8 mouse cellular contexts compared by ENCODE assay signal in genomic region chr11:98951026-98951906, GRCm38 (mm10). TPM values are rescaled to one million over a fixed set of nuclear protein-coding genes. Genes with fewer than 3 reads are reported as not detected.
A peak's percentile ranks its signal among the peaks of the same experiment; 100 is the strongest.
DNase-seq lines count a peak whose midpoint lies in the region; ATAC-seq and TF ChIP-seq lines count a peak whose summit lies in the region.
"Had no signal": no experiment of that assay in that cellular context is flagged by ENCODE, and none has a peak within 500 bp of the region (broad histone marks: within the 10 kb centered on the region; RNA-seq: fewer than 3 reads in every experiment).

No protein-coding gene starts in this region.

- peak; percentile 97 for DNase-seq in Muller cell, postnatal 12 days (ENCODE audit: inconsistent ontology term)
- peak; percentile 78 for DNase-seq in forebrain, postnatal 0 days
- no peak for DNase-seq in hindbrain, embryonic 11.5 days (ENCODE audit: low spot score)
- DNase-seq in limb, embryonic 11.5 days (ENCODE audit: low spot score): peak; percentile 19
- no peak for DNase-seq in yolk sac, embryonic 10.5 days (ENCODE audit: low spot score)

- H3K9me3 ChIP-seq in forebrain, postnatal 0 days (ENCODE audit: low read length): no peaks in the 10 kb centered on the region
- no peaks in the 10 kb centered on the region for H3K9me3 ChIP-seq in hindbrain, embryonic 11.5 days (ENCODE audit: control insufficient read depth, low read length)
- H3K9me3 ChIP-seq in limb, embryonic 11.5 days (ENCODE audit: control insufficient read depth, low read length): no peaks in the 10 kb centered on the region
- H3K9me3 ChIP-seq in neural tube, embryonic 13.5 days: no peaks in the 10 kb centered on the region

- H3K27me3 ChIP-seq in forebrain, postnatal 0 days (ENCODE audit: insufficient read depth, low read length): no peaks in the 10 kb centered on the region
- H3K27me3 ChIP-seq in hindbrain, embryonic 11.5 days (ENCODE audit: control insufficient read depth, insufficient read depth, low read length): no peaks in the 10 kb centered on the region
- no peaks in the 10 kb centered on the region for H3K27me3 ChIP-seq in limb, embryonic 11.5 days (ENCODE audit: control insufficient read depth, insufficient read depth, low read length)
- no peaks in the 10 kb centered on the region for H3K27me3 ChIP-seq in neural tube, embryonic 13.5 days

- 29% methylated on average over 16 of the region's 16 CpGs for WGBS in forebrain, postnatal 0 days
- WGBS in hindbrain, embryonic 11.5 days: 75% methylated on average over 16 of the region's 16 CpGs
- WGBS in limb, embryonic 11.5 days: 79% methylated on average over 16 of the region's 16 CpGs
- WGBS in neural tube, embryonic 13.5 days: 63% methylated on average over 16 of the region's 16 CpGs

- peak overlapping the region; percentile 45 for H3K4me3 ChIP-seq in brown adipose tissue, adult 24 weeks (ENCODE audit: insufficient read depth, low read depth, low read length)
- H3K4me3 ChIP-seq in forebrain, postnatal 0 days (ENCODE audit: low read depth, low read length): no peak overlapping the region
- H3K4me3 ChIP-seq in hindbrain, embryonic 11.5 days (ENCODE audit: low read depth, low read length): no peak overlapping the region
- H3K4me3 ChIP-seq in limb, embryonic 11.5 days (ENCODE audit: low read depth, low read length): no peak overlapping the region
- no peak overlapping the region for H3K4me3 ChIP-seq in neural tube, embryonic 13.5 days

- H3K4me1 ChIP-seq in brown adipose tissue, adult 24 weeks (ENCODE audit: control insufficient read depth, insufficient read depth, insufficient read length, low read length): peaks cover 46% of the 10 kb centered on the region
- peaks cover 16% of the 10 kb centered on the region; the same call in 1 of the 2 replicates for H3K4me1 ChIP-seq in forebrain, postnatal 0 days (ENCODE audit: insufficient read depth)
- H3K4me1 ChIP-seq in hindbrain, embryonic 11.5 days (replicated peaks; ENCODE audit: control insufficient read depth, insufficient read depth, low read length): peaks cover 16% of the 10 kb centered on the region
- H3K4me1 ChIP-seq in limb, embryonic 11.5 days (ENCODE audit: control insufficient read depth, insufficient read depth, low read length): peaks cover 43% of the 10 kb centered on the region
- H3K4me1 ChIP-seq in neural tube, embryonic 13.5 days (replicated peaks): peaks cover 75% of the 10 kb centered on the region

- ATAC-seq in forebrain, postnatal 0 days: peak; percentile 80
- ATAC-seq in hindbrain, embryonic 11.5 days (ENCODE audit: low FRiP score): no peak
- ATAC-seq in limb, embryonic 11.5 days (ENCODE audit: insufficient number of reproducible peaks, low FRiP score, low TSS enrichment, low read depth): no peak
- ATAC-seq in neural tube, embryonic 13.5 days (ENCODE audit: low read depth): no peak

- H3K36me3 ChIP-seq in forebrain, postnatal 0 days (ENCODE audit: insufficient read depth): 0 out of 2 replicates have a peak, but pooled peaks cover 3% of the 10 kb centered on the region
- H3K36me3 ChIP-seq in hindbrain, embryonic 11.5 days (ENCODE audit: control insufficient read depth, insufficient read depth, low read length): no peaks in the 10 kb centered on the region
- peaks cover 13% of the 10 kb centered on the region for H3K36me3 ChIP-seq in limb, embryonic 11.5 days (ENCODE audit: control insufficient read depth, insufficient read depth, low read length)
- H3K36me3 ChIP-seq in neural tube, embryonic 13.5 days: peaks cover 7% of the 10 kb centered on the region; the same call in 1 of the 2 replicates

- no peak overlapping the region for H3K9ac ChIP-seq in forebrain, postnatal 0 days
- no peak overlapping the region for H3K9ac ChIP-seq in hindbrain, embryonic 11.5 days (ENCODE audit: low read depth, low read length)
- 0 out of 2 replicates have a peak overlapping the region, but pooled peaks have one; percentile 30 for H3K9ac ChIP-seq in limb, embryonic 11.5 days (ENCODE audit: low read length)
- peak overlapping the region; percentile 60 for H3K9ac ChIP-seq in neural tube, embryonic 13.5 days

- H3K4me2 ChIP-seq in forebrain, postnatal 0 days (ENCODE audit: low read depth): no peak overlapping the region
- no peak overlapping the region for H3K4me2 ChIP-seq in hindbrain, embryonic 11.5 days (replicated peaks; ENCODE audit: low read depth, low read length)
- no peak overlapping the region for H3K4me2 ChIP-seq in limb, embryonic 11.5 days (ENCODE audit: low read depth, severe bottlenecking)
- H3K4me2 ChIP-seq in neural tube, embryonic 13.5 days: 0 out of 2 replicates have a peak overlapping the region, but pooled peaks have one; percentile 20

- peak overlapping the region; percentile 78 for H3K27ac ChIP-seq in brown adipose tissue, adult 24 weeks (replicated peaks; ENCODE audit: low read depth, low read length)
- peak overlapping the region; percentile 66 for H3K27ac ChIP-seq in forebrain, postnatal 0 days (ENCODE audit: low read depth, low read length)
- H3K27ac ChIP-seq in hindbrain, embryonic 11.5 days (ENCODE audit: low read depth, low read length): 0 out of 2 replicates have a peak overlapping the region, but pooled peaks have one; percentile 17
- H3K27ac ChIP-seq in limb, embryonic 11.5 days (replicated peaks; ENCODE audit: low read depth, low read length): no peak overlapping the region
- H3K27ac ChIP-seq in neural tube, embryonic 13.5 days (replicated peaks): peak overlapping the region; percentile 75

- no peak for TF ChIP-seq CTCF in forebrain, postnatal 0 days (IDR thresholded peaks at IDR 0.05; ENCODE audit: low read depth)

RNA-seq across cellular contexts. Expression of gene Rara, which starts 23.6 kb away (rescaled TPM):
- 3.2 and 5.5 TPM in 2 replicates for polyA plus RNA-seq in brown adipose tissue, adult 24 weeks (2012; ENCODE audit: insufficient read depth, insufficient read length, missing spikeins)
- 11.6 and 15.2 TPM in 2 replicates for total RNA-seq in forebrain, postnatal 0 days (2014; rRNA removed)
- polyA plus RNA-seq in forebrain, postnatal 0 days (2015; fragmentation: Nextera tagmentation; extraction: Ambion mirVana): 9.5 and 10.7 TPM in 2 replicates
- 48.3 and 51.2 TPM in 2 replicates for polyA plus RNA-seq in hindbrain, embryonic 11.5 days (2014; fragmentation: Nextera tagmentation; extraction: Ambion mirVana)
- 46.7 and 48.7 TPM in 2 replicates for polyA plus RNA-seq in limb, embryonic 11.5 days (2014; fragmentation: Nextera tagmentation; extraction: Ambion mirVana)
- 24.0 and 26.7 TPM in 2 replicates for polyA plus RNA-seq in neural tube, embryonic 13.5 days (2015; fragmentation: Nextera tagmentation; extraction: Ambion mirVana)

RNA-seq across cellular contexts. Expression of gene Gjd3, which starts 31.6 kb away (rescaled TPM):
- polyA plus RNA-seq in brown adipose tissue, adult 24 weeks (2012; ENCODE audit: insufficient read depth, insufficient read length, missing spikeins): not detected in 2 replicates
- 1.2 and 1.4 TPM in 2 replicates for total RNA-seq in forebrain, postnatal 0 days (2014; rRNA removed)
- polyA plus RNA-seq in forebrain, postnatal 0 days (2015; fragmentation: Nextera tagmentation; extraction: Ambion mirVana): 2.0 and 2.7 TPM in 2 replicates
- 0.28 and 0.74 TPM in 2 replicates for polyA plus RNA-seq in hindbrain, embryonic 11.5 days (2014; fragmentation: Nextera tagmentation; extraction: Ambion mirVana)
- polyA plus RNA-seq in limb, embryonic 11.5 days (2014; fragmentation: Nextera tagmentation; extraction: Ambion mirVana): 0.40 TPM in 1 of 2 replicates, not detected in the other
- 1.4 and 1.5 TPM in 2 replicates for polyA plus RNA-seq in neural tube, embryonic 13.5 days (2015; fragmentation: Nextera tagmentation; extraction: Ambion mirVana)
- polyA plus RNA-seq: macrophage had no signal

RNA-seq across cellular contexts. Expression of gene Cdc6, which starts 43.7 kb away (rescaled TPM):
- 0.28 and 1.7 TPM in 2 replicates for polyA plus RNA-seq in brown adipose tissue, adult 24 weeks (2012; ENCODE audit: insufficient read depth, insufficient read length, missing spikeins)
- 2.2 and 2.3 TPM in 2 replicates for total RNA-seq in forebrain, postnatal 0 days (2014; rRNA removed)
- 1.3 and 1.7 TPM in 2 replicates for polyA plus RNA-seq in forebrain, postnatal 0 days (2015; fragmentation: Nextera tagmentation; extraction: Ambion mirVana)
- 33.1 and 39.0 TPM in 2 replicates for polyA plus RNA-seq in hindbrain, embryonic 11.5 days (2014; fragmentation: Nextera tagmentation; extraction: Ambion mirVana)
- 58.7 and 63.4 TPM in 2 replicates for polyA plus RNA-seq in limb, embryonic 11.5 days (2014; fragmentation: Nextera tagmentation; extraction: Ambion mirVana)
- 4.2 and 4.7 TPM in 2 replicates for polyA plus RNA-seq in neural tube, embryonic 13.5 days (2015; fragmentation: Nextera tagmentation; extraction: Ambion mirVana)

Comparison
In these comparisons a context has a peak if more than half of its experiments do, and no peak if none do; other contexts are left out.
1. DNase-seq: peak in Muller cell, postnatal 12 days (single experiment), forebrain, postnatal 0 days (single experiment) and limb, embryonic 11.5 days (single experiment); none in hindbrain, embryonic 11.5 days (single experiment) and yolk sac, embryonic 10.5 days (single experiment).
2. H3K9ac ChIP-seq: peak in limb, embryonic 11.5 days (single experiment) and neural tube, embryonic 13.5 days (single experiment); none in forebrain, postnatal 0 days (single experiment) and hindbrain, embryonic 11.5 days (single experiment).